Mouse (Mus musculus): Measurements from ENCODE around the gene Asb16. TPM values are rescaled to one million over a fixed set of nuclear protein-coding genes. Genes with fewer than 3 reads are reported as not detected.
A peak's percentile ranks its signal among the peaks of the same experiment; 100 is the strongest.

Asb16 gene
- total RNA-seq, 4 experiments from 2014 or later = 1.3 to 1.6 (median 1.5) TPM

Small RNA genes within 50 kb of the gene (microRNA-seq; reads per million reads assigned to microRNA genes)
- 3.1 reads per million, percentile 3 among the genes with 10 or more reads in this experiment for gene Mir8101

Other genes starting within 250 kb of the Asb16 start
- gene Mpp3, start 240.3 kb upstream of the Asb16 start, total RNA-seq (2022) = 1 to 10 TPM in 3 of 4 experiments, under 1 TPM in 1; 0.92 to 2.6 (median 1.5) TPM
- gene Cd300lg, start 227.2 kb upstream of the Asb16 start, total RNA-seq (2022) = 10 to 100 TPM; 56.7 to 79.2 (median 64.0) TPM
- gene Mpp2, start 180.2 kb upstream of the Asb16 start, total RNA-seq (2022) = 1 to 10 TPM; 2.6 to 4.7 (median 4.3) TPM
- not detected for gene Ppy, start 167.4 kb upstream of the Asb16 start, total RNA-seq (2022)
- gene Pyy, start 160.9 kb upstream of the Asb16 start, total RNA-seq (2022) = not detected
- gene Nags, start 123.2 kb upstream of the Asb16 start, total RNA-seq (2022) = under 1 TPM; 0.14 to 0.30 (median 0.22) TPM
- gene Tmem101, start 112.3 kb upstream of the Asb16 start, total RNA-seq (2022) = 10 to 100 TPM; 12.7 to 15.5 (median 14.9) TPM
- gene Lsm12, start 83.4 kb upstream of the Asb16 start, total RNA-seq (2022) = 10 to 100 TPM; 45.4 to 51.9 (median 48.8) TPM
- 10 to 100 TPM; 52.2 to 60.3 (median 58.6) TPM for gene G6pc3, start 79.1 kb upstream of the Asb16 start, total RNA-seq (2022)
- 100 to 1,000 TPM; 114 to 136 (median 121) TPM for gene Hdac5, start 38.6 kb upstream of the Asb16 start, total RNA-seq (2022)
- gene BC030867, start 19.9 kb upstream of the Asb16 start, total RNA-seq (2022) = under 1 TPM; 0.12 to 0.23 (median 0.18) TPM
- gene Tmub2, start 16.2 kb downstream of the Asb16 start, total RNA-seq (2022) = 10 to 100 TPM; 27.0 to 28.1 (median 27.6) TPM
- 10 to 100 TPM; 17.7 to 21.1 (median 20.1) TPM for gene Atxn7l3, start 27.9 kb downstream of the Asb16 start, total RNA-seq (2022)
- 10 to 100 TPM; 48.6 to 59.7 (median 52.1) TPM for gene Ubtf, start 51.0 kb downstream of the Asb16 start, total RNA-seq (2022)
- 1 to 10 TPM in 2 of 4 experiments, under 1 TPM in 2; 0.19 to 4.5 (median 1.5) TPM for gene Slc4a1, start 97.5 kb downstream of the Asb16 start, total RNA-seq (2022)
- gene Rundc3a, start 124.7 kb downstream of the Asb16 start, total RNA-seq (2022) = under 1 TPM in 1 of 4 experiments, not detected in 3; 0.16 TPM
- 100 to 1,000 TPM; 174 to 204 (median 197) TPM for gene Slc25a39, start 139.2 kb downstream of the Asb16 start, total RNA-seq (2022)
- gene Grn, start 161.6 kb downstream of the Asb16 start, total RNA-seq (2022) = 10 to 100 TPM; 76.5 to 84.8 (median 79.6) TPM
- 1 to 10 TPM; 2.5 to 5.4 (median 3.6) TPM for gene Fam171a2, start 178.9 kb downstream of the Asb16 start, total RNA-seq (2022)
- 1 to 10 TPM; 3.4 to 7.2 (median 4.4) TPM for gene Itga2b, start 201.4 kb downstream of the Asb16 start, total RNA-seq (2022)